Mouse (Mus musculus): ENCODE measurements at regions not wholly inside any gene's neighbourhood (a gene's known extent, or its start where the extent isn't known, plus 50 kb on each side); places are given as distances from the start of the nearest gene placed in this dataset.

- no peak for DNase-seq
These were observed 640.1 kb upstream of the Cited2 start for GRCm38 (mm10) chr10:17082926-17083325.

GRCm38 (mm10) chr10:17102065-17102464 is 621.0 kb upstream of the Cited2 start:
- DNase-seq = no peak

GRCm38 (mm10) chr10:17103416-17103815 is 619.6 kb upstream of the Cited2 start:
- no peak for DNase-seq

- no peak for DNase-seq
These were observed 616.2 kb upstream of the Cited2 start for GRCm38 (mm10) chr10:17106831-17107230.

- no peak for DNase-seq
These were observed 611.9 kb upstream of the Cited2 start for GRCm38 (mm10) chr10:17111071-17111470.

- no peak for DNase-seq
These were observed 608.2 kb upstream of the Cited2 start for GRCm38 (mm10) chr10:17114805-17115204.

GRCm38 (mm10) chr10:17129391-17130163 is 593.4 kb upstream of the Cited2 start:
- peak; percentile 93 for DNase-seq

GRCm38 (mm10) chr10:17130661-17131060 is 592.4 kb upstream of the Cited2 start:
- DNase-seq = no peak

- peak; percentile 49 for DNase-seq
These were observed 591.3 kb upstream of the Cited2 start for GRCm38 (mm10) chr10:17131763-17132162.

- DNase-seq = no peak
These were observed 547.6 kb upstream of the Cited2 start for GRCm38 (mm10) chr10:17175385-17175784.

GRCm38 (mm10) chr10:17177054-17177453 is 546.0 kb upstream of the Cited2 start:
- no peak for DNase-seq

- no peak for DNase-seq
These were observed 545.3 kb upstream of the Cited2 start for GRCm38 (mm10) chr10:17177503-17178278.

GRCm38 (mm10) chr10:17178627-17179026 is 544.4 kb upstream of the Cited2 start:
- no peak for DNase-seq

GRCm38 (mm10) chr10:17184418-17184817 is 538.6 kb upstream of the Cited2 start:
- no peak for DNase-seq

GRCm38 (mm10) chr10:17196205-17196604 is 526.8 kb upstream of the Cited2 start:
- no peak for DNase-seq

GRCm38 (mm10) chr10:17196636-17197035 is 526.4 kb upstream of the Cited2 start:
- DNase-seq = no peak

- DNase-seq = no peak
These were observed 522.2 kb upstream of the Cited2 start for GRCm38 (mm10) chr10:17200524-17201426.

- no peak for DNase-seq
These were observed 521.6 kb upstream of the Cited2 start for GRCm38 (mm10) chr10:17201427-17201745.

- DNase-seq = peak; percentile 24
These were observed 520.2 kb upstream of the Cited2 start for GRCm38 (mm10) chr10:17202556-17203415.

- no peak for DNase-seq
These were observed 519.5 kb upstream of the Cited2 start for GRCm38 (mm10) chr10:17203416-17204110.

- no peak for DNase-seq
These were observed 518.9 kb upstream of the Cited2 start for GRCm38 (mm10) chr10:17204153-17204552.

All from cerebellum, adult 11-12 months (tissue).